Mouse (Mus musculus) midbrain, embryonic 16.5 days (tissue): ENCODE results near the gene Phf21a. TPM values are rescaled to one million over a fixed set of nuclear protein-coding genes. Genes with fewer than 3 reads are reported as not detected.

Experiments
- ATAC-seq: fragments of 200-750 bp; cut with Nextera tagmentation; 2 replicates; pipeline ENCODE4 v1.8.0; 2017; ENCODE audit warnings: moderate TSS enrichment
- H3K27ac ChIP-seq: fragments of 300-500 bp; sonication (generic); 2 replicates; pipeline ENCODE4 v1.5.1; 2014; ENCODE audit warnings: mild to moderate bottlenecking, low read length, mixed read lengths
- H3K27me3 ChIP-seq: fragments of 300-500 bp; sonication (generic); 2 replicates; pipeline ENCODE4 v1.6.1; 2014; ENCODE audit warnings: low read depth, low read length, mixed read lengths; ENCODE audit not compliant: control insufficient read depth, insufficient read depth
- H3K36me3 ChIP-seq: fragments of 300-500 bp; sonication (generic); 2 replicates; pipeline ENCODE4 v1.6.1; 2014; ENCODE audit warnings: mild to moderate bottlenecking, low read length, moderate library complexity, mixed read lengths; ENCODE audit not compliant: control insufficient read depth, insufficient read depth
- H3K4me1 ChIP-seq: fragments of 300-500 bp; sonication (generic); 2 replicates; pipeline ENCODE4 v1.6.1; 2014; ENCODE audit warnings: mild to moderate bottlenecking, low read length, mixed read lengths; ENCODE audit not compliant: control insufficient read depth, insufficient read depth
- H3K4me2 ChIP-seq: fragments of 300-500 bp; sonication (generic); 2 replicates; pipeline ENCODE4 v1.6.1; 2014; ENCODE audit warnings: mild to moderate bottlenecking, low read length, mixed read lengths
- H3K4me3 ChIP-seq: fragments of 300-500 bp; sonication (generic); 2 replicates; pipeline ENCODE4 v1.5.1; 2014; ENCODE audit warnings: low read depth, mild to moderate bottlenecking, low read length, moderate library complexity, mixed read lengths
- H3K9ac ChIP-seq: fragments of 300-500 bp; sonication (generic); 2 replicates; pipeline ENCODE4 v1.6.1; 2014; ENCODE audit warnings: low read depth, low read length, mixed read lengths
- H3K9me3 ChIP-seq: fragments of 300-500 bp; sonication (generic); replicated peaks from 2 replicates; pipeline ENCODE4 v1.6.1; 2014; ENCODE audit warnings: mild to moderate bottlenecking, low read length, mixed read lengths; ENCODE audit not compliant: control insufficient read depth, poor library complexity, severe bottlenecking
- WGBS: fragments of 180-500 bp; shearing (Covaris S2); extraction: QIAGEN DNeasy Blood & Tissue Kit; methylation state at CpG from one replicate; pipeline ENCODE4 v1.1.7; 2014; 5-methylcytosine and 5-hydroxymethylcytosine counted together
- polyA plus RNA-seq: library from polyadenylated mRNA; unstranded; fragments of >200 nt; fragmentation: Nextera tagmentation; extraction: Ambion mirVana; gene quantifications from 2 replicates; pipeline ENCODE4 v1.2.1, GENCODE M21; 2015

Gene Phf21a
- polyA plus RNA-seq, 1 experiment from 2014 or later, result 33.6 TPM

DNA sequence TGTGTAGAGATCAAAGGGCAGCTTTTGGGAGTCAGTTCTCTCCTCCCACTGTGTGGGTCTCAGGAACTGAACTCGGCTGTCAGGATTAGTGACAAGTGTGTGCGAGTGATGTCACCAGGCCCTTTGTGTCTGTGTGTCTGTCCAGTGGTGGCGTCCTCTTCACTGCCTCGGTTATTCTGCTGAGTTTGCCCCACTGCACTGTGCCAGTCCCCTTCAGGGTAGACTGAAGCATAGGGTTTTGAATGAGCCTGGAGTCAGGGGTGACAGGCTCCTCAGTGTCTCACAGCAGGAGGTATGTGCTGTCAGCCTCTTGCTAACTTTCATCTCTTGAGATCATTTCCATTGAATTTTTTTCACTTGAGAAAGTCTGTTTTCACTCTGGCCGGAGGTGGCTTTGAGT lies 260.5 kb downstream of the Phf21a start:
- no peak overlapping the region for H3K4me3 ChIP-seq
- no peaks in the 10 kb centered on the region for H3K27me3 ChIP-seq
- H3K9ac ChIP-seq, result no peak overlapping the region
- no peak overlapping the region for H3K27ac ChIP-seq
- no peaks in the 10 kb centered on the region; the same call in 1 of the 2 replicates for H3K4me1 ChIP-seq
- ATAC-seq, result no peak
- H3K36me3 ChIP-seq, result peaks cover 18% of the 10 kb centered on the region
- H3K9me3 ChIP-seq, result no peaks in the 10 kb centered on the region
- WGBS, result 25% methylated on average over 5 of the region's 5 CpGs
- H3K4me2 ChIP-seq, result no peak overlapping the region

DNA sequence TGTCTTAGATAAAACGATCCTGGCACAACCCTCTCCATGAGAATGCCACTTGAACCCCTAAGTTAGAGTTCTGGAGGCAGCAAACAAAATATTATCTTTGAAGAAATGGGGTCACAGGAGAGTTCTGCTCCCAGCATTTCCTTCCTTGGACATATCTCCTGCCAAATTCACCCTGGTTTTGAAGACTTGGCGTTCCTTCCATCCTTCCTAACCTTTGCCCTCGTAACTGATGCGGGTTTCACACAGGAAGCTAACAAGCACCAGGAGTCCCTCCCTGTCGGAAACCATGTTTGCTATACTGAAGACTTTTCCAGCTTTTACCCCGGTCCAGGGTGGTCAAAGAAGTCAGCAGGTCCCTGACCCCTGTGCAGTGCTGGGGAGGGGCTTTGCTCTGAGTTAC lies 261.3 kb downstream of the Phf21a start:
- H3K4me2 ChIP-seq, result no peak overlapping the region
- ATAC-seq, result no peak
- WGBS, result 66% methylated on average over 6 of the region's 6 CpGs
- peaks cover 22% of the 10 kb centered on the region for H3K36me3 ChIP-seq
- no peak overlapping the region for H3K4me3 ChIP-seq
- H3K27ac ChIP-seq, result no peak overlapping the region
- no peaks in the 10 kb centered on the region for H3K27me3 ChIP-seq
- H3K4me1 ChIP-seq, result no peaks in the 10 kb centered on the region; the same call in 1 of the 2 replicates
- H3K9ac ChIP-seq, result no peak overlapping the region
- no peaks in the 10 kb centered on the region for H3K9me3 ChIP-seq

DNA sequence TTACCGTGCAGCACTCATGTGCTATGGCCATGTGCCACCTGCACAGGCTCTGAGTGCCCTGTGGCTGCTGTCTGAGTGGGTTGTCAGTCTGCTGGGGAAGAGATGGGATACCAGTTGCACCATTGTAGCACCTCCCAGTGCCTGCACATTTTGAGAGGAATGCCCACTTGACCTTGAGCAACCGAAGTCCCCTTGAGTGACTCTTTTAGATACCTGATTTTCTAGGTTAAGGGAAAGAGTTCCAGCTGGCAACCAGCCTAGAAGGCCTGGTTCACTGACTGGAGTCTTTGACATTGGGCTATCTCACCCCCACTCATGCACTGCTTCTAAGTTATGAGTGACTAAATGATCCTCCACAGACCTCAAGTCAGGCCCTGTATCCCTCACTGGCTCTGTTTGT lies 266.4 kb downstream of the Phf21a start:
- Histone ChIP-seq H3K27ac (no peak overlapping the region), H3K36me3 (peaks cover 15% of the 10 kb centered on the region), H3K27me3 (no peaks in the 10 kb centered on the region), H3K4me2 (no peak overlapping the region), H3K4me3 (no peak overlapping the region), H3K9me3 (no peaks in the 10 kb centered on the region), H3K4me1 (no peaks in the 10 kb centered on the region; the same call in 1 of the 2 replicates), H3K9ac (no peak overlapping the region)
- 89% methylated on average over 2 of the region's 2 CpGs for WGBS
- no peak for ATAC-seq

DNA sequence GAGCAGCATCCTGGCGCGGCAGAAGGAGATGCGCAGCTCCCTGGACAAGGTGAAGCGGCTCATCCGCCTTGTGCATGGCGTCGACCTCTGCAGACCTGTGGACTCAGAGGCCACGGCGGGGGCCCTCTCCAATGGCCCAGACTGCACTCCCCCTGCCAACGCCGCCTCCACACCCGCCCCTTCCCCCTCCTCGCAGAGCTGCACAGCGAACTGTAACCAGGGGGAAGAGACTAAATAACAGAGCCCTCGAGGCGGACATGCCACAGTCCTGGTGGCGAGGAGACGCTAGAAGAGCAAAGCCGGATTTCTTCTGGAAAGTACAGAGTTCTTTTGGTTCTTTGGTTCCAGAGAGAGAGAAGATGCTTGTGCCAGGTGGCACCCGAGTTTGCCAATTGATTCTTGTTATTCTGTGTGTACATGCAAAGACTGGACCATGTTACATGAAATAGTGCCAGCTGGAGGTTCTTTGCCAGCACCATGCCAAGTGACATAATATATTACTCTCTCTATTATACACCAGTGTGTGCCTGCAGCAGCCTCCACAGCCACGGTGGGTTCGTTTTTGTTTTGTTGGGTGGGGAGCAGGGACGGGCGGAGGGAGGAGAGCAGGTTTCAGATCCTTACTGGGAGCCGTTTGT lies 267.4 kb downstream of the Phf21a start:
- Histone ChIP-seq H3K27me3 (no peaks in the 10 kb centered on the region), H3K9ac (no peak overlapping the region), H3K36me3 (peaks cover 15% of the 10 kb centered on the region), H3K4me2 (no peak overlapping the region), H3K4me1 (no peaks in the 10 kb centered on the region), H3K27ac (no peak overlapping the region), H3K9me3 (no peaks in the 10 kb centered on the region), H3K4me3 (no peak overlapping the region)
- ATAC-seq, result no peak
- WGBS, result 71% methylated on average over 22 of the region's 25 CpGs

DNA sequence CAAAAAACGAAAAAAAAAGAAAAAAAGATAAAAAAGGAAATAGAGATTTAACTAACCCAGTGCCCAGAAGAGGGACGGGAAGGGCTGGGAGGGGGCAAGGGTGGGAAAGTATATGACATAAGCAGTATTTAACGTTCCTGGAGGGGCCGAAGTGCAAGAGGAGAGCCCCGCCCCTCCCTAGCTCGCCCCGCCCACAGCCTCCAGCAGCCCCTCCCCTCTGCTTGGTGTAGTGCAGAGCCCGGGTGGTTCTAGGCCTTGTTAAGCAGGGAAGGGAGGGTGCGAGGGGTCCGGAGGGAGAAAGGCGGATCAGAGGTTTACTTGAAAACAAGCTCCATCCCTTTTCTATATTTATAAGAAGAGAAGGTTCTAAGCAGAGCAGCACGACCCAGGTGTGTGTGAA lies 268.0 kb downstream of the Phf21a start:
- no peak for ATAC-seq
- H3K4me2 ChIP-seq, result no peak overlapping the region
- H3K9ac ChIP-seq, result no peak overlapping the region
- H3K4me3 ChIP-seq, result no peak overlapping the region
- H3K27me3 ChIP-seq, result no peaks in the 10 kb centered on the region
- WGBS, result 19% methylated on average over 12 of the region's 12 CpGs
- H3K36me3 ChIP-seq, result peaks cover 15% of the 10 kb centered on the region
- no peak overlapping the region for H3K27ac ChIP-seq
- H3K4me1 ChIP-seq, result no peaks in the 10 kb centered on the region
- no peaks in the 10 kb centered on the region for H3K9me3 ChIP-seq

DNA sequence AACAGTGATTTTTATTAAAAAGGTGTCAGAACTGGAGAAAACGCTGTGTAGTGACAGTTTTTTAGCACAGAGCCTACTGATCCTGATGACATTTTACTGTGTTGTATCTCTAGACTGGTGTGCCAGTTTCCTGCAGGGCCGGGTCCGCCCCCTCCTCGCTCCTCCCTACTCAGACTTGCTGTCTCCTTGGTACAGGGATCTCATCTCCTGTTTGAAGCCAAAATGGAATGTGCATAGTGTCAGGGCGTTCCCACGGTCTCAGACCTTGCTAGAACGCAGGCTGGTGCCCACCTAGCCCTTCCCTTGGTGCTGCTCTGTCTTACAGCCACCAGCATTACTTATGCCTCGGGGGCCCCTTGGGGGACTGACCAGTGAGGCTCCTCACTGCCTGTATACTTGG lies 268.9 kb downstream of the Phf21a start:
- Histone ChIP-seq H3K36me3 (peaks cover 15% of the 10 kb centered on the region), H3K4me1 (no peaks in the 10 kb centered on the region), H3K9ac (no peak overlapping the region), H3K27ac (no peak overlapping the region), H3K4me3 (no peak overlapping the region), H3K9me3 (no peaks in the 10 kb centered on the region), H3K4me2 (no peak overlapping the region), H3K27me3 (no peaks in the 10 kb centered on the region)
- WGBS, result 82% methylated on average over 8 of the region's 8 CpGs
- no peak for ATAC-seq

DNA sequence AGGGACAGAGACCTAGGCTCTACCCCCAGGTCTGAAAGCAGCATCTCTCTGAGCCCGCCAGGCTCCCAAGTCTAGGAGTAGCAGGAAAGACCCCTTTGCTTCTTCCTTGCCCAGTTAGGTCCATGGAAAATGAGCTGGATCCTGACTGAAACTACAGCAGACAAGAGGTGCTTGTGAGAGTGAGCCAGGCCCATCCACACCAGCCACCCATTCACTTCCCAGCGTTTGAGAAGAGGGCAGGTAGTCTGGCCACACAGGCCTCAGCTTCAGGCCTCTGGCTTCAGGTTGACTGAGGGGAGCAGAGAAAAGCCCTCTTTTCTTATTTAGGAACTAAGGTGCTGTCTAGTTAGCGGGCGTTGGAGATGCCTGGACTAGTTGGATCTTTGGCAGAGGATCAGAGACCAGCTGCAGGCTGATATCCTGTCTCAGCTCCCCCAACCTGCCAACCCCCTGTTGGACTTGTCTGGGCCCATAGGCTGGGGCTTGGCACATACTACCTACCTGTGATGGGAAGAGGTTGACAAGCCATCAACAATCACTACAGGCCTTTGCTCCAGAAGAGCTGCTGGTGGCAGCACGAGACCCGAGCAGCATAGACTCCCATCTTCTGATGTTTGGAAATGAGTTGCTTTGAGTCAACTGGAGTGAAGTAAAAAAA lies 269.8 kb downstream of the Phf21a start:
- Histone ChIP-seq H3K9ac (no peak overlapping the region), H3K27me3 (no peaks in the 10 kb centered on the region), H3K27ac (no peak overlapping the region), H3K4me1 (no peaks in the 10 kb centered on the region), H3K9me3 (no peaks in the 10 kb centered on the region), H3K4me3 (no peak overlapping the region), H3K36me3 (peaks cover 11% of the 10 kb centered on the region), H3K4me2 (no peak overlapping the region)
- 94% methylated on average over 6 of the region's 6 CpGs for WGBS
- no peak for ATAC-seq

DNA sequence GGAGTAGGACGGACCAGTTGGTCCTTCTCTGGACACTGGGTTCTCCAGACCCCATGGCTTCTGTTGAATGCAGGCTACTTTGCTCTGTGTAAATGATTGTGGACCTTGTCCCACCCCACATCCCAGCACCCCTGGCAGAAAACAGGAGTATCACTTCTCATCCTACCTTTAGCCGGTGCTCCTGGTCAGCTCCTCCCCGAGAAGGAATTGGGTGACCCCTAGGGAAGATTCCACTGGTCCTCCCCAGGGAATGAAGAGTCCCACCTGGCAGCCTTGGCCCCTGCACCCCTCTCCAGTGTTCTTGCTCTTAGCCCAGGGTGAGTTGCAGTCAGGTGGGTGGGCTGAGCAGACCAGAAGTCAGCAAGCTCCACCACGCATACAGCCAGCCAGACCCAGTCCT lies 271.2 kb downstream of the Phf21a start:
- H3K4me2 ChIP-seq, result no peak overlapping the region
- H3K36me3 ChIP-seq, result peaks cover 6% of the 10 kb centered on the region
- no peak overlapping the region for H3K9ac ChIP-seq
- no peak for ATAC-seq
- H3K4me3 ChIP-seq, result no peak overlapping the region
- no peaks in the 10 kb centered on the region for H3K9me3 ChIP-seq
- H3K4me1 ChIP-seq, result no peaks in the 10 kb centered on the region
- peaks cover 4% of the 10 kb centered on the region for H3K27me3 ChIP-seq
- H3K27ac ChIP-seq, result no peak overlapping the region
- WGBS, result 85% methylated on average over 4 of the region's 4 CpGs

DNA sequence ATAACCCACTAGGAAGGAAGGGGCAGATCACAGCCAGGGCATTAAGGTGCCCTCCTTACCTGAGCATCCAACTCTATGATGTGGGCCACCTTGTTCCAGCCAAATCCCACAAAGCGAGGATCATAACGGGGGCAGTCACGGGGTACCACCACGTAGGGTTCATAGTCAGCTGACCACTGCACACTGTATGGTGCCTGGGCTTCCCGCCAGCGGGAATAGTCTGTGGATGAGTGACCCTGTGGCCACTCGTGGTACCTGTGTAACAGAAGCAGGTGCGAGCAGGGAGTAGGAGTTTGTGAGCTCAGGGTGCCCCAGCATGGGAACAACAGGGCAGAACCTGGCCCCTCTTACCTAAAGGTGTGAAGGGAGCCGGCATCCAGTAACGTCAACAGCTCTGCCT lies 272.7 kb downstream of the Phf21a start:
- H3K36me3 ChIP-seq, result peaks cover 2% of the 10 kb centered on the region; the same call in 1 of the 2 replicates
- peaks cover 13% of the 10 kb centered on the region for H3K27me3 ChIP-seq
- H3K4me1 ChIP-seq, result peaks cover 1% of the 10 kb centered on the region; the same call in 1 of the 2 replicates
- no peak for ATAC-seq
- no peak overlapping the region for H3K9ac ChIP-seq
- H3K9me3 ChIP-seq, result no peaks in the 10 kb centered on the region
- WGBS, result 90% methylated on average over 10 of the region's 10 CpGs
- no peak overlapping the region for H3K27ac ChIP-seq
- no peak overlapping the region for H3K4me2 ChIP-seq
- H3K4me3 ChIP-seq, result no peak overlapping the region
